Mouse (Mus musculus) heart, adult 2 months (tissue): Measurements from ENCODE around the gene Nup133.

Source experiments
- CTCF ChIP-seq: fragments of 200-600 bp; IDR thresholded peaks from 2 replicates; pipeline ENCODE4 v1.8.1; 2022; ENCODE audit warnings: antibody characterized with exemption, mild to moderate bottlenecking, moderate library complexity
- EP300 ChIP-seq: fragments of 200-500 bp; IDR thresholded peaks from 2 replicates; pipeline ENCODE4 v1.6.1; 2011; ENCODE audit warnings: low read depth, low read length, control low read depth; ENCODE audit not compliant: insufficient read depth
- POLR2A ChIP-seq: fragments of 200-500 bp; IDR thresholded peaks from 2 replicates; pipeline ENCODE4 v1.6.1; 2011; ENCODE audit warnings: mild to moderate bottlenecking, low read depth, low read length, control low read depth; ENCODE audit not compliant: insufficient read depth

DNA sequence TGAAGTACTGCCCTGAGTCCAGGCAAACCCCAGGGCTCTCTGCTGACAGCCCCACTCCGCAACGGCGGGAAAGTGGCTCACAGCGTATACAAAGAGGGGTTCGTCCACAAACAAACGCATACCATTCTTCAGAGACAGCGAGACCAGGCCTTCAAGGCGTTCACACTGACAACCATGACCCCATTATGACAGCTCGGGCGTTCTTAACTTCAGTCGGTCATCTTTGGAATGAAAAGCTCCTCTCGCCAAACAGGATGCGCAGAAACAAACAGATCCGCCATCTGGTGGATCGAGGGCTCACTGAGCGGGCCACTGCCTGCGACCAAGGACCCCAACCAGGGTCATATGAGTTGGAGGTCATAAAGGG lies 90.5 kb downstream of the Nup133 start:
- TF ChIP-seq POLR2A = no peak
- TF ChIP-seq CTCF = no peak
- TF ChIP-seq EP300 = no peak
